Mouse (Mus musculus) ES-Bruce4 (cell line): ENCODE results near the gene Dnajc5g.

ENCODE experiments used
- CTCF ChIP-seq: IDR thresholded peaks from one replicate; pipeline ENCODE4 v1.8.1; 2011; ENCODE audit warnings: low read depth, low read length
- EP300 ChIP-seq: IDR thresholded peaks from 2 replicates; pipeline ENCODE4 v1.6.1; 2011; ENCODE audit warnings: low read depth, low read length; ENCODE audit not compliant: insufficient read depth
- POLR2A ChIP-seq: IDR thresholded peaks from one replicate; pipeline ENCODE4 v1.8.1; 2011; ENCODE audit warnings: low read length; ENCODE audit not compliant: insufficient read depth

- TF ChIP-seq CTCF: no peak
- TF ChIP-seq EP300: no peak
- TF ChIP-seq POLR2A: no peak
Observed at GRCm38 (mm10) chr5:31094799-31095691, 11.0 kb upstream of the Dnajc5g start.
